Mouse (Mus musculus): Measurements from ENCODE around the gene Hist1h2bn.

- TF ChIP-seq CTCF (IDR thresholded peaks at IDR 0.05; ENCODE audit: low read depth), result peak; percentile 95
- TF ChIP-seq EP300 (optimal IDR thresholded peaks at IDR 0.05), result no peak
These were observed 19.7 kb upstream of the Hist1h2bn start for GRCm38 (mm10) chr13:21734010-21734905.
